Mouse (Mus musculus): Measurements from ENCODE around the gene Edar. TPM values are rescaled to one million over a fixed set of nuclear protein-coding genes. Genes with fewer than 3 reads are reported as not detected.

Edar gene
- total RNA-seq, 2 experiments from 2014 or later, result 0.21 to 0.24 TPM

GRCm38 (mm10) chr10:58601946-58602345 lies 73.5 kb downstream of the Edar start:
- no peak for DNase-seq

- DNase-seq, result peak; percentile 62
These were observed 74.0 kb downstream of the Edar start for GRCm38 (mm10) chr10:58601431-58601901.

- peak; percentile 29 for DNase-seq
These were observed 74.5 kb downstream of the Edar start for GRCm38 (mm10) chr10:58600983-58601382.

- no peak for DNase-seq
These were observed 75.3 kb downstream of the Edar start for GRCm38 (mm10) chr10:58600151-58600550.

- DNase-seq, result no peak
These were observed 79.6 kb downstream of the Edar start for GRCm38 (mm10) chr10:58595821-58596220.

- DNase-seq, result no peak
These were observed 80.3 kb downstream of the Edar start for GRCm38 (mm10) chr10:58595197-58595596.

- no peak for DNase-seq
These were observed 81.0 kb downstream of the Edar start for GRCm38 (mm10) chr10:58594486-58594885.

- DNase-seq, result no peak
These were observed 89.8 kb downstream of the Edar start for GRCm38 (mm10) chr10:58585427-58586223.

GRCm38 (mm10) chr10:58560521-58560920 lies 114.9 kb downstream of the Edar start:
- no peak for DNase-seq

- DNase-seq, result peak; percentile 31
These were observed 115.6 kb downstream of the Edar start for GRCm38 (mm10) chr10:58559901-58560300.

GRCm38 (mm10) chr10:58559098-58559497 lies 116.4 kb downstream of the Edar start:
- peak; percentile 56 for DNase-seq

GRCm38 (mm10) chr10:58554693-58555387 lies 120.6 kb downstream of the Edar start:
- no peak for DNase-seq

Other genes with a start within 250 kb of the Edar start
- gene Ranbp2, start 228.7 kb downstream of the Edar start, total RNA-seq (2021), result 10 to 100 TPM; 61.2 to 63.2 TPM
- 1 to 10 TPM; 3.4 to 5.0 TPM for gene Ccdc138, start 177.7 kb downstream of the Edar start, total RNA-seq (2021)
- not detected for gene Gm17542, start 42.6 kb upstream of the Edar start, total RNA-seq (2021)
- gene Sh3rf3, start 137.7 kb upstream of the Edar start, total RNA-seq (2021), result 1 to 10 TPM; 1.7 to 2.8 TPM